Mouse (Mus musculus) liver, adult 2 months (tissue): ENCODE data around the gene Gm20388.

Source experiments
- CTCF ChIP-seq: fragments of 200-500 bp; IDR thresholded peaks from 2 replicates; pipeline ENCODE4 v1.5.1; 2011; ENCODE audit warnings: low read depth, low read length, control low read depth
- POLR2A ChIP-seq: fragments of 200-500 bp; IDR thresholded peaks from 2 replicates; pipeline ENCODE4 v1.6.1; 2011; ENCODE audit warnings: low read length, control low read depth; ENCODE audit not compliant: insufficient read depth; ENCODE audit errors: extremely low read depth

- TF ChIP-seq CTCF (no peak), POLR2A (no peak)
Observed at GRCm38 (mm10) chr8:122548891-122549439, 2638.3 kb downstream of the Gm20388 start.
